Mouse (Mus musculus): ENCODE results near the gene Mtmr14. TPM values are rescaled to one million over a fixed set of nuclear protein-coding genes. Genes with fewer than 3 reads are reported as not detected.

Gene Mtmr14
- polyA plus RNA-seq, 1 experiment from 2014 or later, result 34.0 TPM

DNA sequence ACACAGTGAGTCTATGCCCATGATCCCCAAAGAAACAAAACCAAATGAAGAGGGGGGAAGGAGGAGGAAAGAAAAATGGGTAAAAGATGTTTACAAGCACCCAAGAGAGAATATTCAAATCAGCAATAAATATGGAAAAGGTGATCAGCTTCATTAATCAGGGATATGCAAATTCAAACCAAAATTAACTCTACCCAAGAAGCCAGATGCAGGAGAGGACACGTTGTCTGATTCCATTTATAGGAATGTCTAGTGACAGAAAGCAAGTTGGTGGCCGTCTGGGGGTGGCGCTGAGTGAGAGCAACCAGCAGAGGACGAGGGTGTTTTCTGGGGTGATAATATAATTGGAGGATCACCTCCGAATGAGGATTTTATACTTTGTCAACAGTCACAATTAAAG is 2.5 kb upstream of the Mtmr14 start:
- H3K27me3 ChIP-seq (ENCODE audit: control insufficient read depth, insufficient read depth, low read depth, low read length), result no peaks in the 10 kb centered on the region
- no peaks in the 10 kb centered on the region for H3K9me3 ChIP-seq (replicated peaks; ENCODE audit: control insufficient read depth, low read length, poor library complexity, severe bottlenecking)
- no peaks in the 10 kb centered on the region for H3K36me3 ChIP-seq (ENCODE audit: control insufficient read depth, insufficient read depth, low read length)
- H3K4me1 ChIP-seq (ENCODE audit: control insufficient read depth, insufficient read depth, low read length), result peaks cover 15% of the 10 kb centered on the region
- WGBS, result 71% methylated on average over 5 of the region's 5 CpGs
- no peak for ATAC-seq
- no peak overlapping the region for H3K27ac ChIP-seq (ENCODE audit: low read length)
- no peak overlapping the region for H3K4me3 ChIP-seq (ENCODE audit: low read depth, low read length)
- H3K4me2 ChIP-seq (ENCODE audit: low read length), result no peak overlapping the region
- no peak overlapping the region for H3K9ac ChIP-seq (ENCODE audit: low read depth, low read length)

DNA sequence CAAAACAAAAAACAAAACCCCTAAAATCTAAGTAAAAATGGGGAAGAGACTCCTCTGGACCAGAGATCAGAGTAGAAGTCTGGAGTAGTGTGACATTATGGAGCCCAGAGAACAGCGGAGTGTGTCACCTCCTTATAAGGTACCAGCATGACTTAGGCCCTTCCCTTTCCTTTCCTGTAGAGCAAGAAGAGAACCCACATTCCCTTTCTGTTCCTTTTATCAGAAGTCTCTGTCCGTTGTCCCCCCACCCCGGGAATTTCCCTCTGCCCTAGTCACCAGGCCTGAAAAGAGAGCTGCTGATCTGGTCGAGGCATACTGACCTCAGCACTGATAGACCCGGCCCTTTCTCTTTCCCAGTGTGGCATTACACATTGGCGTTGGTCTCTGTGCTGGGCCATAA is 799 bp downstream of the Mtmr14 start:
- WGBS, result 49% methylated on average over 6 of the region's 6 CpGs
- H3K27me3 ChIP-seq (ENCODE audit: control insufficient read depth, insufficient read depth, low read depth, low read length), result no peaks in the 10 kb centered on the region
- no peaks in the 10 kb centered on the region for H3K9me3 ChIP-seq (replicated peaks; ENCODE audit: control insufficient read depth, low read length, poor library complexity, severe bottlenecking)
- peak overlapping the region; percentile 83; the same call in 1 of the 2 replicates for H3K9ac ChIP-seq (ENCODE audit: low read depth, low read length)
- H3K4me1 ChIP-seq (ENCODE audit: control insufficient read depth, insufficient read depth, low read length), result peaks cover 15% of the 10 kb centered on the region
- H3K4me2 ChIP-seq (ENCODE audit: low read length), result peak overlapping the region; percentile 90
- no peaks in the 10 kb centered on the region for H3K36me3 ChIP-seq (ENCODE audit: control insufficient read depth, insufficient read depth, low read length)
- H3K27ac ChIP-seq (ENCODE audit: low read length), result no peak overlapping the region
- H3K4me3 ChIP-seq (ENCODE audit: low read depth, low read length), result peak overlapping the region; percentile 92
- ATAC-seq, result peak; percentile 9; the same call in 1 of the 2 replicates

DNA sequence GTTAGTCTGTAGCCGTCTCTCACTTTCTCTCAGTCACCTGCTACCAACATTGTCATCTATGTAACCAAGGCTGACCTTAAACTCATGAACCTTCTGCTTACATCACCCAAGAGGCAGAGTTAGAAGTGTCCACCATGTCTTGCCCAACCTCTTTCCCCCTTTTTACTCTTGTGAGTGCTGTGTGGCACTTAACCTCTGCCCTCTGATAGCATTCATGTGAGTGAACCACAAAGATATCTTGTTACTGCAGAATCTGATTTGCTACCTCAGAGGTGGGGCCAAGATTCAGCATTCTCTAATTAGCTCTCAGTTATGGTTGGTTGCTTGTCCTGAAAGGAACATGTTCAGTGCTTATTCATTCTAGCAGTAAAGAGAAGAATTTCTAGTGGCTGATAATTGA is 5.1 kb downstream of the Mtmr14 start:
- H3K4me3 ChIP-seq (ENCODE audit: low read depth, low read length), result no peak overlapping the region
- H3K4me2 ChIP-seq (ENCODE audit: low read length), result no peak overlapping the region
- H3K27ac ChIP-seq (ENCODE audit: low read length), result no peak overlapping the region
- H3K36me3 ChIP-seq (ENCODE audit: control insufficient read depth, insufficient read depth, low read length), result 0 out of 2 replicates have a peak, but pooled peaks cover 4% of the 10 kb centered on the region
- 91% methylated on average over 1 of the region's 1 CpGs for WGBS
- no peak overlapping the region for H3K9ac ChIP-seq (ENCODE audit: low read depth, low read length)
- H3K27me3 ChIP-seq (ENCODE audit: control insufficient read depth, insufficient read depth, low read depth, low read length), result no peaks in the 10 kb centered on the region
- H3K9me3 ChIP-seq (replicated peaks; ENCODE audit: control insufficient read depth, low read length, poor library complexity, severe bottlenecking), result no peaks in the 10 kb centered on the region
- peaks cover 12% of the 10 kb centered on the region for H3K4me1 ChIP-seq (ENCODE audit: control insufficient read depth, insufficient read depth, low read length)
- ATAC-seq, result no peak

DNA sequence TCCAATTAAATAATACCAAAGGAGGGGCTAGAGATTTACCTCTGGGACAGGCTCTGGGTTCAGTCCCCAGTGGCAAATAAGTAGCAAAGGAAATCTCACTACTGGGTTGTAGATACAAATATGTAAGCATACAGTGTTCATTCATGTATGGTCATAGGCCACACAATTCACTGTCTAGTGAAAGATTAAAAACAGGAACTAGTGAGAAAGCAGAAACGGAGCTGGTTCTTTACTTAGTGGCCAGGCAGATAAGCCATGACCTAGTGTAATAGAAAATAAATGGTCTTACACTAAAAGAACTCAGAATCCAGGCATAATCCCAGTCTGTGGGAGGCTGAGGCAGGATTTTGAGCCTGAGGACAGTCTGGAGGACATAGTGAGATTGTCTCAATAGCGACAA is 7.9 kb downstream of the Mtmr14 start:
- Histone ChIP-seq H3K27me3 (ENCODE audit: control insufficient read depth, insufficient read depth, low read depth, low read length) (no peaks in the 10 kb centered on the region), H3K4me1 (ENCODE audit: control insufficient read depth, insufficient read depth, low read length) (no peaks in the 10 kb centered on the region), H3K36me3 (ENCODE audit: control insufficient read depth, insufficient read depth, low read length) (0 out of 2 replicates have a peak, but pooled peaks cover 4% of the 10 kb centered on the region), H3K9ac (ENCODE audit: low read depth, low read length) (no peak overlapping the region), H3K4me3 (ENCODE audit: low read depth, low read length) (no peak overlapping the region), H3K27ac (ENCODE audit: low read length) (no peak overlapping the region), H3K9me3 (replicated peaks; ENCODE audit: control insufficient read depth, low read length, poor library complexity, severe bottlenecking) (no peaks in the 10 kb centered on the region), H3K4me2 (ENCODE audit: low read length) (no peak overlapping the region)
- no peak for ATAC-seq
- 91% methylated on average over 2 of the region's 2 CpGs for WGBS

DNA sequence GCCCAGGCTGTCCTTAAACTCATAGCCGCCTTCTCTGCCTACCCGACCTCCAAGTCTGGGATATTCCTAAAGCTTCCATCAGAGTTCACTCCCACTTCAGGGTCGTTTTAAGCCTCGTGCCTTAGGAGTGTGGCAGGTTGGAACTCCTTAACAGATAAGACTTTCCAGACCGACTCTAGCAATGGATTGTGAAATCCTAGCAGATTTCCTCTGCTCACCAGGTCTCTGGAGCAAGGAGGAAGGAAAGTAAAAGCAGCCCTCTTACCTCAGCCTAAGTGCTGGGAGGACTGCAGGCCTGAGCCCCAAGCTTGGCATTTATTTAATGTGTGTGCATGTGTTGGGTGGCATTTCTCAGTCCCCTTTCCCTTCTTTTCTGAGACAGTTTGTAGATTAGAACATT is 13.1 kb downstream of the Mtmr14 start:
- Histone ChIP-seq H3K9ac (ENCODE audit: low read depth, low read length) (no peak overlapping the region), H3K9me3 (replicated peaks; ENCODE audit: control insufficient read depth, low read length, poor library complexity, severe bottlenecking) (no peaks in the 10 kb centered on the region), H3K27ac (ENCODE audit: low read length) (no peak overlapping the region), H3K4me2 (ENCODE audit: low read length) (no peak overlapping the region), H3K27me3 (ENCODE audit: control insufficient read depth, insufficient read depth, low read depth, low read length) (no peaks in the 10 kb centered on the region), H3K4me1 (ENCODE audit: control insufficient read depth, insufficient read depth, low read length) (no peaks in the 10 kb centered on the region), H3K36me3 (ENCODE audit: control insufficient read depth, insufficient read depth, low read length) (peaks cover 22% of the 10 kb centered on the region), H3K4me3 (ENCODE audit: low read depth, low read length) (no peak overlapping the region)
- ATAC-seq, result no peak
- WGBS, result 89% methylated on average over 5 of the region's 5 CpGs

DNA sequence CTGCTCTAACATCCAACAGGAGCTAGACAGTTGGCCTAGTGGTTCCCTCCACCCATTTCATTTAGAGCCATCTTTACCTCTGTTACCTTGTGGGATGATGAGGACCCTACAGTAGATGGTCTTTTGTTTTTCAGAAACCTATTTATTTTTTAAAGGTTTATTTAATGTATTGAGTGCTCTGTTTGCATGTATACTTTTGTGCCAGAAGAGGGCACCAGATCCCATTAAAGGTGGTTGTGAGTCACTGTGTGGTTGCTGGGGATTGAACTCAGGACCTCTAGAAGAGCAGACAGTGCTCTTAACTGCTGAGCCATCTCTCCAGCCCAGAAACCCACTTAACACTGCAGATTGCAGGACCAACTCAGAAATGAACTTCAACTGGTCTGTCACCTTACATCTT is 14.3 kb downstream of the Mtmr14 start:
- Histone ChIP-seq H3K4me3 (ENCODE audit: low read depth, low read length) (no peak overlapping the region), H3K27me3 (ENCODE audit: control insufficient read depth, insufficient read depth, low read depth, low read length) (no peaks in the 10 kb centered on the region), H3K9ac (ENCODE audit: low read depth, low read length) (no peak overlapping the region), H3K4me2 (ENCODE audit: low read length) (no peak overlapping the region), H3K27ac (ENCODE audit: low read length) (no peak overlapping the region), H3K36me3 (ENCODE audit: control insufficient read depth, insufficient read depth, low read length) (peaks cover 25% of the 10 kb centered on the region), H3K4me1 (ENCODE audit: control insufficient read depth, insufficient read depth, low read length) (no peaks in the 10 kb centered on the region), H3K9me3 (replicated peaks; ENCODE audit: control insufficient read depth, low read length, poor library complexity, severe bottlenecking) (no peaks in the 10 kb centered on the region)
- ATAC-seq, result no peak

DNA sequence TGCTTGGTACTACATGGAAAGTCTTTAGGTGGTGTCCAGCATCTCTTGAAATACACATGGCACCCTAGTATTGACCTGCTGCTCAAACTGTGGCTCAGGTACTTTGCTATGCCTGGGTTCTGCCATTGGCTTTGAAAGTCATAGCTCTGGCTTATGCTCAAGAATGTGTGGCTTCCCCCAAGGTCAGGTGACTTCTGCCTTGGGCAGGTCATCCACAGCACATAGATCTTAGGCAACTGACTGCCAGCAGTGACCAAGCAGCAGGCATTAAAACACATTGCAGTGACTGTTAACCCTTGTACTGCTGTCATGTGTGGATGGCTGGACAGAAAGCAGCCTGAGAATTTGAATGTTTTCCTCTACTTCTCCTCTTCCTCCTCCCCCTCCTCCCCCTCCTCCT is 17.3 kb downstream of the Mtmr14 start:
- peaks cover 36% of the 10 kb centered on the region for H3K36me3 ChIP-seq (ENCODE audit: control insufficient read depth, insufficient read depth, low read length)
- ATAC-seq, result no peak
- H3K4me3 ChIP-seq (ENCODE audit: low read depth, low read length), result no peak overlapping the region

DNA sequence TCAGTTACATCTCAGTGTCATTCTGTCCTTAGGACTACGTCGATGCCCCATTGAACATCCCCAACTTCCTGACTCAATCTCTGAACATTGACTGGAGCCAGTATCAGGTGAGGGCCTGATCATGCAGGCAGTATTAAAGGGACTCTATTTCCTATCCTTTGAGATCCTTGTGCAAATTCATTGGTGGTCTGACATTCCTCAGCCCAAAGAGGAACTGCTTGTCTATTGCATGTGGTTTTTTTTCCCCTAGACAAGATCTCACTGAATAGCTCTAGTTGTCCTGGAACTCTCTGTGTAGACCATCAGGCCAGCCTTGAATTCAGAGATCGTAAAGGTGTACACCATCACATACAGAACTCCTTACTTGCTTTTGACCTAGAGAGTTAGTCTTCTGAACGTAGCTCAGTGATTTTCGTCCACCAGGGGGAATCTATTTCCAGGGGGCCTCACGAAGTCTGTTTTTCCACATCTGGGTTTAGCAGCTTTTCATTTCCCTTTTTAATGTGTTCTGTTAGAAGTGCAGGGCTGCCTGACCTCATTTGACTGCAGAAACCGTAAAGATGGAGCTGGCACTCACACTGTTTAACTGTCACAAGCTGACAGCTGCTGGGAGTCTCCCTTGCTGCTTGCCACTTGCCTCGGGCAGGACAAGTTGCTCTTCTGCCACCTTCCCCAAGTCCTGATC is 23.7 kb downstream of the Mtmr14 start:
- H3K4me1 ChIP-seq (ENCODE audit: control insufficient read depth, insufficient read depth, low read length), result no peaks in the 10 kb centered on the region
- no peak overlapping the region for H3K27ac ChIP-seq (ENCODE audit: low read length)
- no peaks in the 10 kb centered on the region for H3K27me3 ChIP-seq (ENCODE audit: control insufficient read depth, insufficient read depth, low read depth, low read length)
- no peak overlapping the region for H3K4me3 ChIP-seq (ENCODE audit: low read depth, low read length)
- H3K36me3 ChIP-seq (ENCODE audit: control insufficient read depth, insufficient read depth, low read length), result peaks cover 36% of the 10 kb centered on the region
- 88% methylated on average over 8 of the region's 8 CpGs for WGBS
- no peak for ATAC-seq
- no peak overlapping the region for H3K9ac ChIP-seq (ENCODE audit: low read depth, low read length)
- H3K9me3 ChIP-seq (replicated peaks; ENCODE audit: control insufficient read depth, low read length, poor library complexity, severe bottlenecking), result no peaks in the 10 kb centered on the region
- H3K4me2 ChIP-seq (ENCODE audit: low read length), result no peak overlapping the region

More for the DNA sequence above, 17.3 kb downstream of the Mtmr14 start:
- Histone ChIP-seq H3K9ac (ENCODE audit: low read depth, low read length) (no peak overlapping the region), H3K27me3 (ENCODE audit: control insufficient read depth, insufficient read depth, low read depth, low read length) (no peaks in the 10 kb centered on the region), H3K27ac (ENCODE audit: low read length) (no peak overlapping the region), H3K9me3 (replicated peaks; ENCODE audit: control insufficient read depth, low read length, poor library complexity, severe bottlenecking) (no peaks in the 10 kb centered on the region), H3K4me1 (ENCODE audit: control insufficient read depth, insufficient read depth, low read length) (no peaks in the 10 kb centered on the region), H3K4me2 (ENCODE audit: low read length) (no peak overlapping the region)

DNA sequence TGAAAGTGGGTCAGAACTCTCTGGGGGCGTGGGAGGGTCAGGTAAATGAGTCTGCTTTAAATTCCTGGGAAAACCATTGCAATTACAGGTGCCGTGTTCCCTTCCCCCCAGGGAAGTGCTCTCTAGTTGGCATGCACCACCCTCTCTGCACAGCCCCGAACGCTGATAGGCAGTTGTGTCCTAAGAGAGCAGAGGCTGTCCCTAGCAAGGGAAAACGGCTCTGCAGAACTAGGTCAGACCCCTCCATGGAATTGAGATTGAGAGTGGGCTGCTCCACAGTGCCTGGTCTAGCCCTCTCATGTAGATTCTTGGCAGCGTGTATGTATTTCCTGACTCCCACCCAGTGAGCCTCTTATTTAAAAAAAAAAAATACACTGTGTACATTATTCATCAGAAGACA is 25.9 kb downstream of the Mtmr14 start:
- no peak overlapping the region for H3K4me2 ChIP-seq (ENCODE audit: low read length)
- H3K36me3 ChIP-seq (ENCODE audit: control insufficient read depth, insufficient read depth, low read length), result peaks cover 36% of the 10 kb centered on the region
- no peaks in the 10 kb centered on the region for H3K4me1 ChIP-seq (ENCODE audit: control insufficient read depth, insufficient read depth, low read length)
- WGBS, result 89% methylated on average over 6 of the region's 6 CpGs
- H3K27ac ChIP-seq (ENCODE audit: low read length), result no peak overlapping the region
- H3K27me3 ChIP-seq (ENCODE audit: control insufficient read depth, insufficient read depth, low read depth, low read length), result no peaks in the 10 kb centered on the region
- H3K4me3 ChIP-seq (ENCODE audit: low read depth, low read length), result no peak overlapping the region
- no peaks in the 10 kb centered on the region for H3K9me3 ChIP-seq (replicated peaks; ENCODE audit: control insufficient read depth, low read length, poor library complexity, severe bottlenecking)
- H3K9ac ChIP-seq (ENCODE audit: low read depth, low read length), result no peak overlapping the region
- no peak for ATAC-seq
